Mouse (Mus musculus): ENCODE measurements around the gene Idh1. TPM values are rescaled to one million over a fixed set of nuclear protein-coding genes. Genes with fewer than 3 reads are reported as not detected.
A peak's percentile ranks its signal among the peaks of the same experiment; 100 is the strongest.

Gene Idh1
- polyA plus RNA-seq, 1 experiment, result 261 TPM

DNA sequence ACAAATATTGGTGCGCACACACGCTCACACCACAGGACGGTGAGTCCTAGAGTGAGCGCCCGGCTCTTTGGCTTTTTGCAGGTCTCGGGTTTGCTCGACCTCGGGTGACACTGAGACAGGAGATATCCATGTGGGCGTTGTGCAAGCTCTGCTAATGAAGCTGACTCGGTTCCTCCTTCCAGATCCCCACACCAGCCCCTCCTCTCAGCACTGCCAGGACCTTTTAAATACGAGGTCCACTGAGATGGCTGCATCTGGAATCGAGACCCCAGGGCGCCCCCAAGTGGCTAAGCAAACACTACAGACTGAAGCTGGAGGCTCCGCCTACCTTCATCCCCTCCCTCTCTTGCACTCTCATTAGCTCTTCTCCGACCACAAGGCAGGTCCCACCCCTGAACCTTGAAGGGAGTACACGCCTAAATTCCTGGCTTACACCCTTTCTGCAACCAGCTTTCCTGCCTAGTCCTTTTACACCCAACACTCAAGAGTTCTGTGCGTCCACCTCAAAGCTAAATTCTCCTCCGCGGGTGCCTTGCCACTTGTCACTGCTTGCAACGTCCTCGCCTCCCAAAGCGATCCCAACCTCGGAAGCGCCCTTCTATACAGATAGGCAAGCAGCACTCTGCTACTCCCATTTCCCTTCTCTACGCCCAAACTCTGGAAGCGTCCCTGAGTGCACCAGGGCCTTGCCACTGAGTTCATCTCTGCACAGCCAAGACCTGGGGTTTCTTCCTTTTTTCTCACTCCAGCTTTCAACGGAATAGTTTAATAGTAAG is 8.0 kb downstream of the Idh1 start:
- Histone ChIP-seq H3K4me3 (ENCODE audit: insufficient read depth, low read length) (peak overlapping the region; percentile 85), H3K27ac (ENCODE audit: insufficient read depth, low read depth, low read length) (peak overlapping the region; percentile 98), H3K4me1 (ENCODE audit: control insufficient read depth, insufficient read depth, low read length) (peaks cover 20% of the 10 kb centered on the region)
- TF ChIP-seq CTCF (IDR thresholded peaks at IDR 0.05; ENCODE audit: low read depth, low read length) (peak; percentile 31; the same call in 1 of the 2 replicates), POLR2A (IDR thresholded peaks at IDR 0.05; ENCODE audit: borderline replicate concordance, low read depth, low read length) (no peak)

GRCm38 (mm10) chr1:65177452-65177851 is 8.8 kb downstream of the Idh1 start:
- peak overlapping the region; percentile 64 for H3K4me3 ChIP-seq (ENCODE audit: insufficient read depth, low read length)
- H3K27ac ChIP-seq (ENCODE audit: insufficient read depth, low read depth, low read length), result peak overlapping the region; percentile 98
- no peak for TF ChIP-seq POLR2A (IDR thresholded peaks at IDR 0.05; ENCODE audit: borderline replicate concordance, low read depth, low read length)
- H3K4me1 ChIP-seq (ENCODE audit: control insufficient read depth, insufficient read depth, low read length), result peaks cover 22% of the 10 kb centered on the region

GRCm38 (mm10) chr1:65176912-65177311 is 9.4 kb downstream of the Idh1 start:
- TF ChIP-seq CTCF (IDR thresholded peaks at IDR 0.05; ENCODE audit: low read depth, low read length) (no peak), POLR2A (IDR thresholded peaks at IDR 0.05; ENCODE audit: borderline replicate concordance, low read depth, low read length) (no peak)
- Histone ChIP-seq H3K4me3 (ENCODE audit: insufficient read depth, low read length) (peak overlapping the region; percentile 10; the same call in 1 of the 2 replicates), H3K27ac (ENCODE audit: insufficient read depth, low read depth, low read length) (peak overlapping the region; percentile 98), H3K4me1 (ENCODE audit: control insufficient read depth, insufficient read depth, low read length) (peaks cover 22% of the 10 kb centered on the region)

GRCm38 (mm10) chr1:65176171-65176570 is 10.1 kb downstream of the Idh1 start:
- peak overlapping the region; percentile 25 for H3K27ac ChIP-seq (ENCODE audit: insufficient read depth, low read depth, low read length)
- H3K4me1 ChIP-seq (ENCODE audit: control insufficient read depth, insufficient read depth, low read length), result peaks cover 18% of the 10 kb centered on the region
- peak overlapping the region; percentile 39 for H3K4me3 ChIP-seq (ENCODE audit: insufficient read depth, low read length)
- TF ChIP-seq CTCF (IDR thresholded peaks at IDR 0.05; ENCODE audit: low read depth, low read length), result no peak
- TF ChIP-seq POLR2A (IDR thresholded peaks at IDR 0.05; ENCODE audit: borderline replicate concordance, low read depth, low read length), result no peak

DNA sequence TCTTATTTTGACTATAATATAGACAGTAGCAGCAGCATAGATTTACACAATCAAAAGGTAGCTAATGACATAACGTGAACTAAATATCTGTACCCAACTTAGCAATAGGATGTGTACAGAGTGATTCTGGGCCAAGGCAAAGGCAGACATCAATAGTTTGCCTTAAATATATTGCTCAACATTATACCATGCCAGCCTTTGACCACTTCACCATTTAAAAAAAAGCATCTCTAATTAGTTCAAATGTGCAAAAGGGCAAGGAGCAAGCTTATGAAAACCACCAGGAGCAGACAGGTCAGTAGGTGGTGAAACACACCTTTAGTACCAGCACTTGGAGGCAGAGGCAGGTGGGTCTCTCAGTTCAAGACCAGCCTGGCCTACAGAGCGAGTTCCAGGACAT is 12.6 kb downstream of the Idh1 start:
- TF ChIP-seq POLR2A (IDR thresholded peaks at IDR 0.05; ENCODE audit: borderline replicate concordance, low read depth, low read length), result no peak
- no peak for TF ChIP-seq CTCF (IDR thresholded peaks at IDR 0.05; ENCODE audit: low read depth, low read length)
- no peak overlapping the region for H3K4me3 ChIP-seq (ENCODE audit: insufficient read depth, low read length)
- H3K4me1 ChIP-seq (ENCODE audit: control insufficient read depth, insufficient read depth, low read length), result peaks cover 18% of the 10 kb centered on the region
- H3K27ac ChIP-seq (ENCODE audit: insufficient read depth, low read depth, low read length), result no peak overlapping the region

- Histone ChIP-seq H3K4me3 (ENCODE audit: insufficient read depth, low read length) (no peak overlapping the region), H3K4me1 (ENCODE audit: control insufficient read depth, insufficient read depth, low read length) (peaks cover 18% of the 10 kb centered on the region), H3K27ac (ENCODE audit: insufficient read depth, low read depth, low read length) (no peak overlapping the region)
- TF ChIP-seq POLR2A (IDR thresholded peaks at IDR 0.05; ENCODE audit: borderline replicate concordance, low read depth, low read length) (no peak), CTCF (IDR thresholded peaks at IDR 0.05; ENCODE audit: low read depth, low read length) (no peak)
Measured at GRCm38 (mm10) chr1:65171579-65171978, 14.7 kb downstream of the Idh1 start.

- TF ChIP-seq CTCF (IDR thresholded peaks at IDR 0.05; ENCODE audit: low read depth, low read length) (no peak), POLR2A (IDR thresholded peaks at IDR 0.05; ENCODE audit: borderline replicate concordance, low read depth, low read length) (no peak)
- Histone ChIP-seq H3K4me1 (ENCODE audit: control insufficient read depth, insufficient read depth, low read length) (peaks cover 9% of the 10 kb centered on the region), H3K4me3 (ENCODE audit: insufficient read depth, low read length) (no peak overlapping the region), H3K27ac (ENCODE audit: insufficient read depth, low read depth, low read length) (no peak overlapping the region)
Measured at GRCm38 (mm10) chr1:65169947-65170346, 16.4 kb downstream of the Idh1 start.

- H3K4me1 ChIP-seq (ENCODE audit: control insufficient read depth, insufficient read depth, low read length), result peaks cover 9% of the 10 kb centered on the region
- H3K27ac ChIP-seq (ENCODE audit: insufficient read depth, low read depth, low read length), result no peak overlapping the region
- TF ChIP-seq CTCF (IDR thresholded peaks at IDR 0.05; ENCODE audit: low read depth, low read length) (no peak), POLR2A (IDR thresholded peaks at IDR 0.05; ENCODE audit: borderline replicate concordance, low read depth, low read length) (no peak)
- no peak overlapping the region for H3K4me3 ChIP-seq (ENCODE audit: insufficient read depth, low read length)
Measured at GRCm38 (mm10) chr1:65169536-65169935, 16.8 kb downstream of the Idh1 start.

DNA sequence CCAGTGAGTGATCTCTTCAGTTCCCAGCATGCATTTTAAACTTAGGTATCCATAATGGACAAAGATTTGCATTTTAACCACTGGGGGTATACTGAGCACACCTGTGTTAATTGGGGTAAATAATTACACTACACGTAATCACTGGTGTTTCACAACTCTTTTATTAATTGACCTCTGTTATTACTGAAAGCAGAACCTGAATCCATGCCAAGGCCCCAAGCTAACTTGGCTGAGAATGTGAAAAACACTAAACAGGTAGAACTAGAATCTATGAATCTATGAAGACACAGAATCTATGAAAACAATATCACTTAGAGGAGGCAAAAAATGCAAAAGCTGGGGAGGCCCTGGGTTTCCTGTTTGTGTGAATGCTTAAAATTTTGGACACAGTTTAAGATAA is 18.8 kb downstream of the Idh1 start:
- no peak overlapping the region for H3K27ac ChIP-seq (ENCODE audit: insufficient read depth, low read depth, low read length)
- H3K4me3 ChIP-seq (ENCODE audit: insufficient read depth, low read length), result no peak overlapping the region
- H3K4me1 ChIP-seq (ENCODE audit: control insufficient read depth, insufficient read depth, low read length), result no peaks in the 10 kb centered on the region
- TF ChIP-seq CTCF (IDR thresholded peaks at IDR 0.05; ENCODE audit: low read depth, low read length) (no peak), POLR2A (IDR thresholded peaks at IDR 0.05; ENCODE audit: borderline replicate concordance, low read depth, low read length) (no peak)

DNA sequence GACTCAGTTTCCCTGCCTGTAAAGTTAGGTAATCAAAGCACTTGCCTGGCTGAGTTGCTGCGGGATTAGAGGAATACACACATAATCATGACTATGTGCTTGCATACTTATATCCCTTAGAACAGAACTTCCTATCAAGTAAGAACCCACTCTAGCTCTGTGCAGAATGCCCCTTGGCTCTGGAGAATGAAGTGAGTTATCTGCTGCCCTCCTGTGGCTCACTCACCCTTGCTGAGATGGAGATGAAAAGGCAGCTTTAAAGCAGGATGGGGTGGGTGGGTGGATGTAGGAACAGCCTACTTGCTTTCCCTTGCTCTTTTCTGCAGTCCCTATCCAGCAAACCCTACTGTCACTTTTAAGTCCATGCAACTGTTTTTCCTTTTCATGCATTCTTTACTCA is 24.1 kb downstream of the Idh1 start:
- no peaks in the 10 kb centered on the region for H3K4me1 ChIP-seq (ENCODE audit: control insufficient read depth, insufficient read depth, low read length)
- no peak overlapping the region for H3K4me3 ChIP-seq (ENCODE audit: insufficient read depth, low read length)
- no peak overlapping the region for H3K27ac ChIP-seq (ENCODE audit: insufficient read depth, low read depth, low read length)
- TF ChIP-seq CTCF (IDR thresholded peaks at IDR 0.05; ENCODE audit: low read depth, low read length), result no peak
- no peak for TF ChIP-seq POLR2A (IDR thresholded peaks at IDR 0.05; ENCODE audit: borderline replicate concordance, low read depth, low read length)
